Mouse (Mus musculus) embryonic fibroblast, embryonic 13.5 days (primary cell): ENCODE measurements around the gene Cxcr4.

ENCODE experiments used
- CTCF ChIP-seq: IDR thresholded peaks from 2 replicates; pipeline ENCODE4 v1.5.1; 2011; ENCODE audit warnings: mild to moderate bottlenecking, control low read depth, low read length, moderate library complexity, borderline replicate concordance; ENCODE audit not compliant: insufficient read depth
- POLR2A ChIP-seq: IDR thresholded peaks from 2 replicates; pipeline ENCODE4 v1.6.1; 2011; ENCODE audit warnings: low read depth, mild to moderate bottlenecking, control low read depth, low read length, moderate library complexity

GRCm38 (mm10) chr1:128586162-128586927 lies 5.7 kb downstream of the Cxcr4 start:
- no peak for TF ChIP-seq CTCF
- no peak for TF ChIP-seq POLR2A
